Mouse (Mus musculus) neural tube, embryonic 12.5 days (tissue): ENCODE data around the gene Cux1. TPM values are rescaled to one million over a fixed set of nuclear protein-coding genes. Genes with fewer than 3 reads are reported as not detected.

Source experiments
- ATAC-seq: fragments of 200-750 bp; cut with Nextera tagmentation; 2 replicates; pipeline ENCODE4 v1.8.0; 2017; ENCODE audit warnings: low read depth, mild to moderate bottlenecking, moderate TSS enrichment, moderate library complexity; ENCODE audit not compliant: low FRiP score
- H3K27ac ChIP-seq: fragments of 300-500 bp; sonication (generic); 2 replicates; pipeline ENCODE4 v1.5.1; 2016
- H3K27me3 ChIP-seq: fragments of 300-500 bp; sonication (generic); replicated peaks from 2 replicates; pipeline ENCODE4 v1.6.1; 2016; ENCODE audit warnings: mild to moderate bottlenecking
- H3K36me3 ChIP-seq: fragments of 300-500 bp; sonication (generic); 2 replicates; pipeline ENCODE4 v1.6.1; 2016; ENCODE audit warnings: mild to moderate bottlenecking
- H3K4me1 ChIP-seq: fragments of 300-500 bp; sonication (generic); 2 replicates; pipeline ENCODE4 v1.6.1; 2016
- H3K4me2 ChIP-seq: fragments of 300-500 bp; sonication (generic); replicated peaks from 2 replicates; pipeline ENCODE4 v1.6.1; 2016; ENCODE audit warnings: mild to moderate bottlenecking
- H3K4me3 ChIP-seq: fragments of 300-500 bp; sonication (generic); 2 replicates; pipeline ENCODE4 v1.5.1; 2016
- H3K9ac ChIP-seq: fragments of 300-500 bp; sonication (generic); 2 replicates; pipeline ENCODE4 v1.6.1; 2016; ENCODE audit warnings: mild to moderate bottlenecking
- H3K9me3 ChIP-seq: fragments of 300-500 bp; sonication (generic); 2 replicates; pipeline ENCODE4 v1.6.1; 2016; ENCODE audit warnings: mild to moderate bottlenecking
- WGBS: fragments of 180-500 bp; shearing (Covaris S2); methylation state at CpG from one replicate; pipeline ENCODE4 v1.1.7; 2016; 5-methylcytosine and 5-hydroxymethylcytosine counted together
- polyA plus RNA-seq: library from polyadenylated mRNA; unstranded; fragments of >200 nt; fragmentation: Nextera tagmentation; extraction: Ambion mirVana; gene quantifications from 2 replicates; pipeline ENCODE4 v1.2.1, GENCODE M21; 2016

The Cux1 gene
- polyA plus RNA-seq, 1 experiment from 2014 or later: 117 TPM

GRCm38 (mm10) chr5:136362021-136362420 lies 205.3 kb downstream of the Cux1 start:
- 98% methylated on average over 5 of the region's 5 CpGs for WGBS
- Histone ChIP-seq H3K4me2 (no peak overlapping the region), H3K4me3 (no peak overlapping the region), H3K9me3 (no peaks in the 10 kb centered on the region), H3K9ac (no peak overlapping the region), H3K27ac (no peak overlapping the region), H3K36me3 (peaks cover 19% of the 10 kb centered on the region; the same call in 1 of the 2 replicates), H3K27me3 (no peaks in the 10 kb centered on the region), H3K4me1 (peaks cover 14% of the 10 kb centered on the region)
- ATAC-seq: no peak

DNA sequence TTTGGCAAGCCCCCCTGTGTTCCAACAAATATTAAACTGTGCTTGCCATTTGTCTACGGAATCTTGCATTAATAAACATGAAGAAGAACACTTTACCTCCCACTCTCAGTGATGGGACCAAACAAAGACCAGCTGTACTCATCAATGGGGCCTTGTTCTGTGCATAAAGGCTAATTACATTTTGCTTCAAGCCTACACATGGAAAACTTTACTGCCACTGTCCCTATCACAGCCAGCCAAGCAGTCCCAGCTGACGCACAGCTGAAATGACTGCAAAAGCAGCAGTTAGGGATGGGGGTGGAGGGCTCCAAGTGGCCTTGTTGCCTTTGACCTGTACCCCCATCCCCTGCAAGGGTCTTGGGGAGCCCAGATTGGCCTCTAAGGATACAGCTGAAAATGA lies 210.1 kb downstream of the Cux1 start:
- Histone ChIP-seq H3K4me2 (no peak overlapping the region), H3K27me3 (no peaks in the 10 kb centered on the region), H3K4me1 (peaks cover 34% of the 10 kb centered on the region), H3K9me3 (no peaks in the 10 kb centered on the region), H3K9ac (no peak overlapping the region), H3K36me3 (peaks cover 9% of the 10 kb centered on the region; the same call in 1 of the 2 replicates), H3K27ac (0 out of 2 replicates have a peak overlapping the region, but pooled peaks have one; percentile 10), H3K4me3 (no peak overlapping the region)
- WGBS: 46% methylated on average over 2 of the region's 2 CpGs
- ATAC-seq: no peak

GRCm38 (mm10) chr5:136355583-136356126 lies 211.6 kb downstream of the Cux1 start:
- peaks cover 2% of the 10 kb centered on the region; the same call in 1 of the 2 replicates for H3K36me3 ChIP-seq
- no peaks in the 10 kb centered on the region for H3K27me3 ChIP-seq
- H3K4me3 ChIP-seq: no peak overlapping the region
- no peak for ATAC-seq
- no peak overlapping the region for H3K9ac ChIP-seq
- no peak overlapping the region for H3K4me2 ChIP-seq
- H3K4me1 ChIP-seq: peaks cover 36% of the 10 kb centered on the region
- H3K27ac ChIP-seq: no peak overlapping the region
- WGBS: 93% methylated on average over 3 of the region's 3 CpGs
- H3K9me3 ChIP-seq: no peaks in the 10 kb centered on the region

- H3K27me3 ChIP-seq: no peaks in the 10 kb centered on the region
- WGBS: 86% methylated on average over 6 of the region's 6 CpGs
- no peak overlapping the region for H3K4me2 ChIP-seq
- H3K27ac ChIP-seq: no peak overlapping the region
- no peak overlapping the region for H3K4me3 ChIP-seq
- H3K9me3 ChIP-seq: no peaks in the 10 kb centered on the region
- ATAC-seq: no peak
- H3K9ac ChIP-seq: no peak overlapping the region
- peaks cover 36% of the 10 kb centered on the region for H3K4me1 ChIP-seq
- no peaks in the 10 kb centered on the region for H3K36me3 ChIP-seq
These were observed 212.6 kb downstream of the Cux1 start for GRCm38 (mm10) chr5:136354729-136355128.

DNA sequence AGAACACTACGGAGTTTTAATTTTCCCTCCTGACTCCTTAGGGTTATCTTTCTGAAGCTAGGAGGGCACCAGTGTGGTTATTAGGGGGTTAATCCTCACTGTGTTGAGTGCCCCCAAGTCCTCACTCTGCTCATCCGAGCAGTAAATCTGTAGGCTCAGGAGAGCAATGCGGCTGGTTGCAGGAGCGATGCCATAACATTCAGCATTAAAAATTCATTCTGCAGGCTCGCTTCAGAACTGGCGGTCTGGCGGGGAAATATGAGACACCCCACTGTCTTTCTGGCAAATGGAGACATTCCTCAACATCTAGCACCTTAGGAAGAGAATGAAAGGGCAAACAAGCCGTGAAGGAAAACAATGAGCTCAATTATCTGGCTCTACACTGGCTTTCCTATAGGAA lies 214.2 kb downstream of the Cux1 start:
- Histone ChIP-seq H3K27ac (no peak overlapping the region), H3K4me1 (peaks cover 33% of the 10 kb centered on the region)
- no peak for ATAC-seq

GRCm38 (mm10) chr5:136343156-136343890 lies 224.0 kb downstream of the Cux1 start:
- Histone ChIP-seq H3K9me3 (no peaks in the 10 kb centered on the region), H3K27ac (no peak overlapping the region), H3K4me1 (no peaks in the 10 kb centered on the region), H3K27me3 (no peaks in the 10 kb centered on the region), H3K4me2 (no peak overlapping the region), H3K36me3 (peaks cover 25% of the 10 kb centered on the region), H3K9ac (no peak overlapping the region), H3K4me3 (no peak overlapping the region)
- WGBS: 88% methylated on average over 15 of the region's 15 CpGs
- ATAC-seq: no peak

More for the DNA sequence above, 214.2 kb downstream of the Cux1 start:
- peak overlapping the region; percentile 37 for H3K4me2 ChIP-seq
- no peaks in the 10 kb centered on the region for H3K36me3 ChIP-seq
- no peaks in the 10 kb centered on the region for H3K27me3 ChIP-seq
- H3K9me3 ChIP-seq: no peaks in the 10 kb centered on the region
- 19% methylated on average over 8 of the region's 8 CpGs for WGBS
- H3K4me3 ChIP-seq: no peak overlapping the region
- H3K9ac ChIP-seq: no peak overlapping the region

DNA sequence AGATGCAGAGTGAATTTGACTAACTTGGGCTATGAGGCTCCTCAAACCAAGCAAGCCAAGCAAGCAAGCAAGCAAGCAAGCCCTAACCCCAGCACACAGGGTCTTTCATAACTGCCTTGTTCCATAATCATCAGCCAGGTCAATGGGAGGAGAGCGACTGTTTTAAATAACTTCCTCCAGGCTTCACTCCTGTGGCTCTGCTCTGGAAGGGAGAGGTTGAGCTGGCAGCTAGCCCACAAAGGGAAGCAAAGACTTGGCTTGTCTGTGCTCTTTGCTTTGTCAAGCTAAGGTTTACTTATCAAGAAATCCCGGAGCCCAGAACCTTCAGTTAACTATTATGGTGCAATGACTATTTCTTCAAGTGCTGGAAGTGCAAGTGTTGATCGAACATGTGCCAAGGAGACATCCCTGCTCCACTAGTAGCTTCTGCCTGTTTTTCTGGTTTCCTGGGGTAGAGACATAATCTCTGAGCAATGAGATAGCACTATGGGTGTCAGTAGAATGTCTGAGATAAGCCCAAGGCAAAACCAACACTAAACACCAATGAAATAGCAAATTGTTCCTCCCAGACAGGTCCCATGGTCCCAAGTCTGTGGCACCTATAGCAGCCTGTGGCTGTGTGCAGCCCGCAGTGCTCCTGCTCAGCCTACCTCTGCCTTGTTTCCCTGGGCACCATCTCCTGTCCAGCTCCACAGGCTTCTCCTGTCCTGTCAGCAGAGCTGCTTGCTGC lies 230.3 kb downstream of the Cux1 start:
- no peak overlapping the region for H3K27ac ChIP-seq
- WGBS: 93% methylated on average over 4 of the region's 4 CpGs
- H3K4me2 ChIP-seq: no peak overlapping the region
- no peak overlapping the region for H3K4me3 ChIP-seq
- no peak for ATAC-seq
- no peaks in the 10 kb centered on the region for H3K27me3 ChIP-seq
- H3K9ac ChIP-seq: no peak overlapping the region
- no peaks in the 10 kb centered on the region for H3K9me3 ChIP-seq
- peaks cover 47% of the 10 kb centered on the region for H3K36me3 ChIP-seq
- H3K4me1 ChIP-seq: no peaks in the 10 kb centered on the region

DNA sequence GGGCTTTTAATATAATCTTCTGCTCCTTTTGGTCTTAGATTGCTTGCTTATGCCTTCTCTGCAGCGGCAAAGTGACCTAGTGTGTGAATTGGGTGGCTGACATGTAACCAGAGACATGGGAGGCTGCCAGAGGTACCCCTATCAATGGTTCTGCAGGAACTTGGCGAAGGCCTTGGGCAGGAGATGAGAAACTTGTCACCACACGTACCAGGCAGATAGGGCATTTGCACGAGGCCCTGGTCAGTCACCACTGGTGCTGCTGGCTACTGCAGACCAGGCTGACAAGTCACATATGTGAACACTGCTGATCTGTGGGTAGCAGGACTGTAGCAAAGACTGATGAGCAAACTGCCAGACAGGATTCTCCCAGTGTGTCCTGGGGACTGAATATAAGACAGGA lies 231.6 kb downstream of the Cux1 start:
- 92% methylated on average over 4 of the region's 4 CpGs for WGBS
- Histone ChIP-seq H3K4me2 (no peak overlapping the region), H3K27me3 (no peaks in the 10 kb centered on the region), H3K9ac (no peak overlapping the region), H3K4me1 (no peaks in the 10 kb centered on the region), H3K36me3 (peaks cover 49% of the 10 kb centered on the region), H3K4me3 (no peak overlapping the region), H3K9me3 (no peaks in the 10 kb centered on the region), H3K27ac (no peak overlapping the region)
- ATAC-seq: no peak

DNA sequence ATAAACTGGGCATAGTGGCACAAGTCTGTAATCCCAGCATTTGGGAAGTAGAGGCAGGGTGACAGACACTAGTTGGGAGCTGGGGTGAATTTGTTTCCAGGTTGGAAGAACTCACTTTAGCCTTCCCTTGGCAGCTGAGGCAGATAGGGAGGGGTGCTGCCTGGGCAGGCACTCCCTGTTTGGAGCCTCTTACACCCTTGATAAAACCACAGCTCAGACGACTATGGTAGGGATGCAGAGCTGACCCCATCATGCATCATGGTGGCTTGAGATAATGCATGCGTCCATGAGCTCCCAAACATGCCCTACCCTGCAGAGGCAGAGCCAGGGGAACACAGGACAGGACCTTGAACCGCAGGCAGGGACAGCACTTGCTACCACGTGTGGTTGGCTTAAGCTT lies 232.5 kb downstream of the Cux1 start:
- Histone ChIP-seq H3K27ac (no peak overlapping the region), H3K36me3 (peaks cover 52% of the 10 kb centered on the region), H3K4me2 (no peak overlapping the region), H3K9me3 (no peaks in the 10 kb centered on the region), H3K9ac (no peak overlapping the region), H3K4me3 (no peak overlapping the region), H3K27me3 (no peaks in the 10 kb centered on the region), H3K4me1 (no peaks in the 10 kb centered on the region)
- 89% methylated on average over 4 of the region's 4 CpGs for WGBS
- ATAC-seq: no peak

- Histone ChIP-seq H3K4me3 (no peak overlapping the region), H3K4me1 (no peaks in the 10 kb centered on the region), H3K36me3 (peaks cover 45% of the 10 kb centered on the region), H3K27me3 (no peaks in the 10 kb centered on the region), H3K9me3 (no peaks in the 10 kb centered on the region), H3K4me2 (no peak overlapping the region), H3K9ac (no peak overlapping the region), H3K27ac (no peak overlapping the region)
- ATAC-seq: no peak
- WGBS: 89% methylated on average over 1 of the region's 1 CpGs
These were observed 233.2 kb downstream of the Cux1 start for GRCm38 (mm10) chr5:136334051-136334450.

DNA sequence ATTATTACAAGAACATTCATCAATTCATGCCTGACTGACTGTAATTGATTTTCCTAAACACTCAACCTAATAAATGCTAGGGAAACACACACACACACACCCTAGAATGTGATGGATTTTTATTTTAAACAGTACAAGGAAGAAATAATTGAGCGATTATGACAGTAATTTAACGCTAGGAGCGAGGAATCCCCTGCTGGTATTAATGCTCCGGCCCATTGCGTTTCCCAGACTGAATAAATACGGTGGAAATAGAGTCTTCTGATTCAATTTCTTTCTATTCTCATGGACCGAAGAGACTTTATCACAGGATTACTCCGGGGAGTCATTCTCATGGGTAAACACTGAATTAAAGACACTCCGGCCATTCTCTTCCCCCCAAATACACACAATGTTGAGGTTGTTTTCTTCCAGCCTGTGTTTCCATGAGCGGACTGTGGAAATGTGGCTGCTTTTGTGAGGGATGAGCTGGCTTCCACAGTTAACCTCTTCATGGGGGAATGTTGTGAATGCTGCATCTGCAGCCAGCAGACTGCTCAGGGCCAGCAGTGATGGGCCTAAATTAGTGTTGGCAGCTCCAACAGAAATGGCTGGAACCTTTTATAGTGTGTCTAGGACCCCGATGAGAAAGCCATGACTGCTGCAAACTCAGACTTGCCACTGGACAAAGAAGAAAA lies 234.4 kb downstream of the Cux1 start:
- peaks cover 46% of the 10 kb centered on the region for H3K36me3 ChIP-seq
- H3K9me3 ChIP-seq: no peaks in the 10 kb centered on the region
- H3K27me3 ChIP-seq: no peaks in the 10 kb centered on the region
- ATAC-seq: 0 out of 2 replicates have a peak, but pooled peaks have one; percentile 21
- H3K4me3 ChIP-seq: no peak overlapping the region
- H3K4me2 ChIP-seq: no peak overlapping the region
- 66% methylated on average over 11 of the region's 11 CpGs for WGBS
- no peaks in the 10 kb centered on the region for H3K4me1 ChIP-seq
- H3K9ac ChIP-seq: no peak overlapping the region
- no peak overlapping the region; the same call in 1 of the 2 replicates for H3K27ac ChIP-seq

GRCm38 (mm10) chr5:136327736-136328135 lies 239.6 kb downstream of the Cux1 start:
- Histone ChIP-seq H3K4me2 (no peak overlapping the region), H3K27ac (no peak overlapping the region), H3K9me3 (no peaks in the 10 kb centered on the region), H3K9ac (no peak overlapping the region), H3K4me3 (no peak overlapping the region), H3K27me3 (no peaks in the 10 kb centered on the region), H3K4me1 (no peaks in the 10 kb centered on the region), H3K36me3 (peaks cover 57% of the 10 kb centered on the region)
- 92% methylated on average over 2 of the region's 2 CpGs for WGBS
- ATAC-seq: no peak
